Mouse (Mus musculus) kidney, postnatal 10 days (tissue): ENCODE measurements around the gene Prdm10.

ENCODE experiments used
- DNase-seq: peaks from one replicate; pipeline ENCODE4 v3.0.0; 2021; ENCODE audit warnings: mixed read lengths

The Prdm10 gene

GRCm38 (mm10) chr9:31266013-31266659 lies 14.2 kb upstream of the Prdm10 start:
- peak; percentile 31 for DNase-seq

- DNase-seq, result no peak
These were observed 8.9 kb upstream of the Prdm10 start for GRCm38 (mm10) chr9:31271221-31272015.

- DNase-seq, result no peak
These were observed 8.2 kb upstream of the Prdm10 start for GRCm38 (mm10) chr9:31272160-31272559.

- DNase-seq, result no peak
These were observed 1.7 kb upstream of the Prdm10 start for GRCm38 (mm10) chr9:31278651-31279050.

GRCm38 (mm10) chr9:31279306-31279705 lies 1.0 kb upstream of the Prdm10 start:
- no peak for DNase-seq

- peak; percentile 88 for DNase-seq
These were observed 413 bp upstream of the Prdm10 start for GRCm38 (mm10) chr9:31279885-31280365.

- peak; percentile 89 for DNase-seq
These were observed 799 bp downstream of the Prdm10 start for GRCm38 (mm10) chr9:31281011-31281662.

GRCm38 (mm10) chr9:31281663-31282015 lies 1.3 kb downstream of the Prdm10 start:
- peak; percentile 33 for DNase-seq

GRCm38 (mm10) chr9:31282536-31282935 lies 2.2 kb downstream of the Prdm10 start:
- DNase-seq, result no peak

- DNase-seq, result no peak
These were observed 2.7 kb downstream of the Prdm10 start for GRCm38 (mm10) chr9:31283044-31283443.

GRCm38 (mm10) chr9:31283911-31284310 lies 3.6 kb downstream of the Prdm10 start:
- no peak for DNase-seq

GRCm38 (mm10) chr9:31290201-31290862 lies 10.0 kb downstream of the Prdm10 start:
- no peak for DNase-seq

GRCm38 (mm10) chr9:31291978-31292377 lies 11.6 kb downstream of the Prdm10 start:
- no peak for DNase-seq

GRCm38 (mm10) chr9:31293208-31293607 lies 12.9 kb downstream of the Prdm10 start:
- no peak for DNase-seq

- no peak for DNase-seq
These were observed 15.0 kb downstream of the Prdm10 start for GRCm38 (mm10) chr9:31295311-31295710.

- DNase-seq, result no peak
These were observed 16.0 kb downstream of the Prdm10 start for GRCm38 (mm10) chr9:31296293-31296692.

GRCm38 (mm10) chr9:31298751-31299150 lies 18.4 kb downstream of the Prdm10 start:
- no peak for DNase-seq

GRCm38 (mm10) chr9:31300525-31300924 lies 20.2 kb downstream of the Prdm10 start:
- DNase-seq, result no peak

- no peak for DNase-seq
These were observed 20.8 kb downstream of the Prdm10 start for GRCm38 (mm10) chr9:31301107-31301506.

GRCm38 (mm10) chr9:31301526-31302311 lies 21.4 kb downstream of the Prdm10 start:
- DNase-seq, result no peak

- no peak for DNase-seq
These were observed 24.0 kb downstream of the Prdm10 start for GRCm38 (mm10) chr9:31304358-31304757.

- no peak for DNase-seq
These were observed 24.8 kb downstream of the Prdm10 start for GRCm38 (mm10) chr9:31305117-31305516.
